Mouse (Mus musculus): ENCODE results near the gene Cyb5r3.
A peak's percentile ranks its signal among the peaks of the same experiment; 100 is the strongest.

The Cyb5r3 gene

DNA sequence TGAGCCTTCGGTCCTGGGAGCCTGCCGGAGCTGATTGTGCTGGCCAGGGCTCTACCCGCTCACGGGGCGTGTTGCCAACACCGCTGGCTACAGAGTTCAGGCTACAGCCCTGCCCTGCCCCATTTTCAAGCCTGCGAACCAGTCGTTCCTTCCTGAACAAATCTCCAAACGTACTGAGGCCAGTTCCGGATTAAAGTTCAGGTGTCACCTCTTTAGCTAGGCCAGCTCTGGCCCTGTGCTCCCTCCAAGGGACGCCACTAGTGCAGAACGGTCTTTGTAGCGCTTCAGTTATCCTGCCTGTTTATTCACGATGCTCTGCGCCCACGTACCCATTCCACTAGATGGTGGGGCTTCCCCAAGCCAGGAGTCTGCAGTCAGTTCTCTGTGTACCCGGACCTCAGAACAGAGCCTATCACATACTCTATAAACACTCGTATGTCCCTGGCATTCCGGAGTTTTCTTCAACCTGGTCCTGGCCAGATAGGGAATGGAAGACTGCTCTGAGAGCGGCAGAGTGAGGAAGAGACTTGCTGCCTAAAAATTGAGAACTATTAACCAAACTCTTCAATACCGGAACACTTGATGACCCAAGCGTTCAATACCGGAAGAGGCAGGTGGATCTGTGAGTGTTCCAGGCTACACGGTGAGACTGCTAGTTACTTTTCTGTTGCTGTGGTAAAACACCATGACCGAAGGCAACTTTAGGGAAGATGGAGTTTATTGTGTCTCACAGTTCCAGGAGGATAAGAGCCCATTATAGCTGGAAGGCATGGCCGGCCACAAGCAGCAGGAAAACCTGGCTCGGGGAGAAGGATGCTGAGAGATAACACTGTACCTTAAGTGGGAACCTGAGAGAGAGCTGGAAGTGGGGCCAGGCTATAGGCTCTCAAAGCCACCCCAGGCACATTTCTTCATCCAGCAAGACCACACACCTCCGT, at the start of gene Cyb5r3:
Gene Cyb5r3, minus strand, starts transcription at position 101 of the 938 bp plus-strand sequence.
- DNase-seq = no peak

DNA sequence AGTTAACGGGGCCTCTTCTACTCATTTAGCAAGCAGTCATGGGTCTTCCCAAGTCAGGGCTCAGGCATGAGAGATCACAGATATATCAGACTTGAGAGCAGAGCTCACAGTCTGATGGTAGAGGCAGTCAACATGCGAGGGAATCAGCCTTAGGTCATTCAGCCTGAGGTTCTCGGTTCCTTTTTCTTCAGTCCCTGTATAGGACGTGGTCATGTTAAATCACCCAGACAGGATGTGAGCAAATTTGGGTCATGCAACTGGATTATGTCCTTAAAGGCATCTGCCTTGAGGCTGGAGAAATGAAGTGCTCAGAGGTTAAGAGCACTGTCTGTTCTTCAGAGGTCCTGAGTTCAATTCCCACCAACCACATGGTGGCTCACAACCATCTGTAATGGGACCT, 49.3 kb upstream of the Cyb5r3 start:
- no peak for DNase-seq

- no peak for DNase-seq
Observed at GRCm38 (mm10) chr15:83220368-83221013, 48.1 kb upstream of the Cyb5r3 start.

GRCm38 (mm10) chr15:83215322-83216216, 43.2 kb upstream of the Cyb5r3 start:
- DNase-seq = peak; percentile 71 to 81

DNA sequence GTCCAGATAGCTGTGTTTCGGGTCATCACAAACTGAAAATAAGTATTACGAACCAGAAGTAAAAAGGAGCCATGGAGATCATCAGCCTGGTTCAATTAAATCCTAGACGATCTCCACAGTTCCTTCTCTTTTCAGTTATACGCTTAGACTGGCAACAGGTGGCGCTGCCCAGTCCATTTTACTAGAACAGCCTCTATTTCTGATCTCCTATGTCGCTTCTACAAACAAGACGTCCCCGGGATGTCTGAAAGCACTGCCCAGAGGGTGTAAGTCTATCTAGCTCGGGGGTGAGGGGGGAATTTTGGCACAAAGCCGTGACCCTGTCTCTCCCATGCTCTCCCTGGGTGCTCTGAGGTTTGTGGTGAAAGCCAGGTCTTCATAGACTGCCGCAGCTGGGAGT, 37.8 kb upstream of the Cyb5r3 start:
- DNase-seq = peak; percentile 81 to 88

GRCm38 (mm10) chr15:83209719-83210118, 37.3 kb upstream of the Cyb5r3 start:
- DNase-seq = peak in 1 of 2 experiments; percentile 29

DNA sequence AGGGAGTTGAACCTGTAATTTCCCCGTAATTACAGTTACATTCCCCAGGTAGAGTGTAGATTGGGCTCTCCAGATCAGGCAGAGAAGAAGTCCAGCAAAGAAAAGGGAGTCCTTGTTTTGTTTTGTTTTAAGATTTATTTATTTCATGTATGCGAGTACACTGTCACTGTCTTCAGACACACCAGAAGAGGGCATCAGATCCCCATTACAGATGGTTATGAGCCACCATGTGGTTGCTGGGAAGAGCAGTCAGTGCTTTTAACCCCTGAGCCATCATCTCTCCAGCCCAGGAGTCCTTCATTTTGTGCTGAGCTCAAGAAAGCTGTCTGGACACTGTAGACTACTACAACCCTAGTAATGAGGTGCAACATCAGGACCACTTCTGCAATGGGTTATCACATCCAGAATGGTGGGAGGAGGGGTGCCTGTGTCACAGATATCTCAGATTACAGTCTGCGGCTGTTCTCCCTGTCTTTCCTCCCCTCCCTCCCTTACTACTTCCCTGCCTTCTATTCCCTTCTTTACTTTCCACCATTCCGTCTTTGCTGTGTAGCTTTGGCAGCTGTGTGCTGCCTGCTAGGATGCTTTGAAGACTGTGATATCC, 36.8 kb upstream of the Cyb5r3 start:
- DNase-seq = no peak

- peak in 1 of 2 experiments; percentile 51 for DNase-seq
Observed at GRCm38 (mm10) chr15:83204731-83205451, 32.5 kb upstream of the Cyb5r3 start.

- no peak for DNase-seq
Observed at GRCm38 (mm10) chr15:83202412-83202811, 30.0 kb upstream of the Cyb5r3 start.

- no peak for DNase-seq
Observed at GRCm38 (mm10) chr15:83193413-83193812, 21.0 kb upstream of the Cyb5r3 start.

- DNase-seq = peak; percentile 34 to 54
Observed at GRCm38 (mm10) chr15:83182351-83182750, 10.0 kb upstream of the Cyb5r3 start.

DNA sequence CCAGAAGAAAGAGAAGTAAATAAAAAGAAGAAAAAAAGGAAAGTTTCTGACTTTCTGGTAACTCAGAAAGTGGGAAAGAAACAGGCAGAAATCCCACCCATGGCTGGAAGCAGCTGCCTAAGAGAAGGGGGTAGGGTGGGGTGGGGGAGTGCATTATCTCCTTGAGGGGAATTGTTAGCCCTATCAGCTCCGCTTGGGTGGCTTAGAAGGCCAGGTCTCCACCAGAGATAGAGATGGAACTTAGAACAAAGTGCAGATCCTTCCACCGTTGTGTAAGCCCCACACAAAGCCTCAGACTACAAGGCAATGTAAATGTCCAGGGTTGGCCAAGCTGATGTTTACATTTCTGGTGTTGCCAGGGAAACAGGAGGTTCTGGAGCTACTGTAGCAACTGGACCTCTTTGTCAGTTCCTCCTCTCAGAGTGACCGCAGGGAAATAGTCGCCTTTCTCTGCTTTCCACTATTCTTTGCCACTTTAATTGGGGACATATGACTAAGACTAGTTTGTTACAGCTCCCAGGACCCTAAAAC, 9.5 kb upstream of the Cyb5r3 start:
- DNase-seq = no peak

- DNase-seq = no peak
Observed at GRCm38 (mm10) chr15:83180004-83180403, 7.6 kb upstream of the Cyb5r3 start.

DNA sequence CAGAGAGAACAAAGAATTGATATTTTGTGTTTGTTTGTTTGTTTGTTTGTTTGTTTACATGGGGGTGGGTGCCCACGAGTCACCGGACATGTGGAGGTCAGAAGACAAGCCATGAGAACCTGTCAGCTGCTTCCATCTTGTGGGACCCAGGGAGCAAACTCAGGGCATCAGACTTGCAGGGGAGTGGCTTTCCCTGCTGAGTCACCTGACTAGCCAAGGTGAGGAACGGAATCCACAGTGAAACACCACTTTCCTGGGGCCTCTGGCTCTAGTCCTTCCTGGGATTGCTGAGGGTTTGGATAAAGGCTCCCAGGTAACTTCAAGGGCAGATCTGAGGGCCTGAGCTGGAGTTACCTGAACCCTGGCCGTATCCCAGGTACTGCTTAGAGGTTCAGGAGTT, 4.3 kb upstream of the Cyb5r3 start:
- no peak for DNase-seq

DNA sequence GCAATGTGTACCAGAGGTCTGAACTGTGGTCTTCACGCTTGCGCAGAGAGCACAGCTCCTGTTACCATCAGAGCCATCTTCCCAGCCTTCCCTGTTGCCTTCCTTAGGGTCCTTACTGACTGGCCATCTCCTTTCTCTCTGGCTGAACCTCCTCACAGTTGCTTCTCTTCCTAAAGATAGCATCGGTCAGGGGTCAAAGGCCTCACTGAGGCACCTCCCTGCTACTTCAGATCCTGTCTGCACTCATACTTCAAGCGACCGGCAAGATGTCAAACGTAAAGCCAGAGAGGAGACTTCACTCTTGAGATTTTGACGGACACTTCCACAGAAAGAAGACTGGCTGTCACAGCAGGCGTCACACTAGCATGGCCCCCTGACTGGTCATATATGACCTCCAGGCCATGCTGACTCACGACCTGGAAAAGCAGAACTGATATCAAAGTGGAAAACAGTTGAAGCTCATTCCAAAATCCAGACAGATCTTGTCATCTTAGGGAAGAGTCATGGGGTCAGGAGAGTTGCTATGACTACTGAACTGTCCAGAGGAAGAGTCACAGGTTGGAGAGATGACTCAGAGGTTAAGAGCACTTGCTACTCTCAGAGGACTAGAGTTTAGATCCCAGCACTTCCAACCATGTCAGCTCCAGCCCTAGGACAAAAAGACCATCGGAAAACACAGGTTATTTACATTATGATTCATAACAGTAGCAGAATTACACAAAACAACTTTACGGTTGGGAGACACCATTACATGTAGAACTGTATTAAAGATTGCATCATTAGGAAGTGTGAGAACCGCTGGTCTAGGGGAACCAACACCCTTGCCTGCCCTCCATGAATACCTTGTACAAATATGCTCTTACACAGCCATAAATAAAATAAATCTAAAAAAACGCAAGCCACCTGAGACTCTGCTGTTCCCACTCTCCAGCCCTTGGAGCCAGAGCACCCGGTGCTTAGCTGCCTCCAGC, 1.8 kb upstream of the Cyb5r3 start:
- DNase-seq = no peak

GRCm38 (mm10) chr15:83171712-83172481, 495 bp downstream of the Cyb5r3 start:
- DNase-seq = peak; percentile 96 to 98

DNA sequence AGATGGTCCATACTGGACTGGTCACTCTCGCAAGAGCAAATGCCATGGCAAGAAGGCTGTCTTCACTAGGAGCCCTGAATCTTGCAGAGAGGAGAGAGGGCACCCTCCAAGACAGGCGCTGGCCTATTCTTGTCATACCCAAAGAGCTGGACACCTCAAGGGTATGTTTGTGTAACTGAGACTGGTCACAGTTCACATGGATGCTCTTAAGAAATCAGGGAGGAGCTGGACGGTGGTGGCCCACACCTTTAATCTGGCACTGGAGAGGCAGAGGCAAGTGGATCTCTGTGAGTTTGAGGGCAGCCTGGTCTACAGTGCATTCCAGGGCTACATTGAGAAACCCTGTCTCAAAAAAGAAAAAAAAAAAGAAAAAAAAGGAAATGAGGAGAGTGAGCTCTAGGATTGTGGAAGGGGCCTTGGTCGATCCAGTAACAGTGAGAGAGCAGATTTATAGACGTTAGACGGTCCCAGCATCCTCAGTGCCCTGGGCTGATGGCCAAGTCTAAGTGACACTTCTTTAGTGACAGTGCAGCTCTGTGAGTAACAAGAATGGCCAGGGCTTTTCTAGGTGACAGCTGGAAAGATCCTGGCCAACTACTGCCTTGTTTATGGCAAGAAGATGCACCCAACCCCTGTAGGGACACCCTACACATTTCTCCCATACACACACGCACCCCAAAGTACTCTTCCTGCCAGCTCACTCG, 1.3 kb downstream of the Cyb5r3 start:
- peak; percentile 45 to 64 for DNase-seq
